Mouse (Mus musculus) layer of hippocampus, adult 18-20 months (tissue): ENCODE data around the gene Olfr432. TPM values are rescaled to one million over a fixed set of nuclear protein-coding genes. Genes with fewer than 3 reads are reported as not detected.

Experiments
- total RNA-seq, 2 experiments: library from RNA; stranded (reverse); gene quantifications; 2 replicates each; pipeline ENCODE4 v1.2.3; 2021

Gene Olfr432
- total RNA-seq, 2 experiments from 2014 or later = not detected

Other genes with a start within 250 kb of the Olfr432 start
- not detected for gene Ifi211, start 136.2 kb upstream of the Olfr432 start, total RNA-seq
- 10 to 100 TPM in 1 of 2 experiments, 1 to 10 TPM in 1; 7.0 to 10.6 TPM for gene Mndal, start 106.7 kb upstream of the Olfr432 start, total RNA-seq
- gene Ifi203, start 106.5 kb upstream of the Olfr432 start, total RNA-seq = 1 to 10 TPM; 4.0 to 5.0 TPM
- gene Ifi202b, start 66.5 kb upstream of the Olfr432 start, total RNA-seq = not detected
- gene Ifi205, start 17.4 kb upstream of the Olfr432 start, total RNA-seq = not detected
- not detected for gene Olfr433, start 8.5 kb upstream of the Olfr432 start, total RNA-seq
- not detected for gene Olfr430, start 17.4 kb downstream of the Olfr432 start, total RNA-seq
- gene Olfr429, start 35.1 kb downstream of the Olfr432 start, total RNA-seq = not detected
- not detected for gene Olfr427, start 47.7 kb downstream of the Olfr432 start, total RNA-seq
- not detected for gene Olfr231, start 72.0 kb downstream of the Olfr432 start, total RNA-seq
- not detected for gene Olfr424, start 82.3 kb downstream of the Olfr432 start, total RNA-seq
- not detected for gene Olfr420, start 106.4 kb downstream of the Olfr432 start, total RNA-seq
- gene Spta1, start 123.6 kb downstream of the Olfr432 start, total RNA-seq = under 1 TPM; 0.05 TPM
- gene Olfr419, start 202.9 kb downstream of the Olfr432 start, total RNA-seq = not detected